Mouse (Mus musculus): ENCODE data around the gene Lpxn. TPM values are rescaled to one million over a fixed set of nuclear protein-coding genes. Genes with fewer than 3 reads are reported as not detected.

The Lpxn gene
- polyA plus RNA-seq, 1 experiment from 2014 or later = 1.2 TPM

GRCm38 (mm10) chr19:12794056-12795044, 1.6 kb upstream of the Lpxn start:
- peak; percentile 62 for ATAC-seq (ENCODE audit: low FRiP score)
- Histone ChIP-seq H3K36me3 (no peaks in the 10 kb centered on the region), H3K27ac (replicated peaks) (peak overlapping the region; percentile 100), H3K9ac (replicated peaks) (peak overlapping the region; percentile 99), H3K4me2 (peak overlapping the region; percentile 62), H3K9me3 (replicated peaks) (no peaks in the 10 kb centered on the region), H3K27me3 (replicated peaks) (no peaks in the 10 kb centered on the region), H3K4me1 (peaks cover 21% of the 10 kb centered on the region), H3K4me3 (replicated peaks) (peak overlapping the region; percentile 97)
- 1% methylated on average over 35 of the region's 39 CpGs for WGBS

- peak; percentile 46 for ATAC-seq (ENCODE audit: low FRiP score)
Observed at GRCm38 (mm10) chr19:12795110-12795509, 883 bp upstream of the Lpxn start.

GRCm38 (mm10) chr19:12796328-12796931, 437 bp downstream of the Lpxn start:
- peak overlapping the region; percentile 74 for H3K4me2 ChIP-seq
- no peaks in the 10 kb centered on the region for H3K27me3 ChIP-seq (replicated peaks)
- H3K9me3 ChIP-seq (replicated peaks) = no peaks in the 10 kb centered on the region
- peak overlapping the region; percentile 97 for H3K4me3 ChIP-seq (replicated peaks)
- H3K27ac ChIP-seq (replicated peaks) = peak overlapping the region; percentile 100
- peak overlapping the region; percentile 48 for H3K9ac ChIP-seq (replicated peaks)
- WGBS = 0% methylated on average over 29 of the region's 29 CpGs
- ATAC-seq (ENCODE audit: low FRiP score) = peak; percentile 3
- peaks cover 17% of the 10 kb centered on the region for H3K4me1 ChIP-seq
- no peaks in the 10 kb centered on the region for H3K36me3 ChIP-seq

More at GRCm38 (mm10) chr19:12795110-12795509, 883 bp upstream of the Lpxn start:
- WGBS = under 1% methylated on average over 53 of the region's 63 CpGs
- peak overlapping the region; percentile 99 for H3K9ac ChIP-seq (replicated peaks)
- H3K36me3 ChIP-seq = no peaks in the 10 kb centered on the region
- H3K4me3 ChIP-seq (replicated peaks) = peak overlapping the region; percentile 97
- peak overlapping the region; percentile 62 for H3K4me2 ChIP-seq
- H3K9me3 ChIP-seq (replicated peaks) = no peaks in the 10 kb centered on the region
- peaks cover 21% of the 10 kb centered on the region for H3K4me1 ChIP-seq
- H3K27ac ChIP-seq (replicated peaks) = peak overlapping the region; percentile 100
- H3K27me3 ChIP-seq (replicated peaks) = no peaks in the 10 kb centered on the region

- H3K36me3 ChIP-seq = no peaks in the 10 kb centered on the region
- H3K9me3 ChIP-seq (replicated peaks) = no peaks in the 10 kb centered on the region
- H3K27me3 ChIP-seq (replicated peaks) = no peaks in the 10 kb centered on the region
- under 1% methylated on average over 7 of the region's 7 CpGs for WGBS
- peak overlapping the region; percentile 97 for H3K4me3 ChIP-seq (replicated peaks)
- peak overlapping the region; percentile 48 for H3K9ac ChIP-seq (replicated peaks)
- peak overlapping the region; percentile 100 for H3K27ac ChIP-seq (replicated peaks)
- ATAC-seq (ENCODE audit: low FRiP score) = no peak
- H3K4me1 ChIP-seq = peaks cover 14% of the 10 kb centered on the region
- peak overlapping the region; percentile 74 for H3K4me2 ChIP-seq
Observed at GRCm38 (mm10) chr19:12797071-12797470, 1.1 kb downstream of the Lpxn start.

- 82% methylated on average over 4 of the region's 4 CpGs for WGBS
Observed at GRCm38 (mm10) chr19:12798404-12798803, 2.4 kb downstream of the Lpxn start.

GRCm38 (mm10) chr19:12799081-12799480, 3.1 kb downstream of the Lpxn start:
- no peak for ATAC-seq (ENCODE audit: low FRiP score)
- Histone ChIP-seq H3K36me3 (no peaks in the 10 kb centered on the region), H3K4me1 (0 out of 2 replicates have a peak, but pooled peaks cover 5% of the 10 kb centered on the region), H3K9ac (replicated peaks) (no peak overlapping the region), H3K9me3 (replicated peaks) (no peaks in the 10 kb centered on the region), H3K27ac (replicated peaks) (no peak overlapping the region), H3K27me3 (replicated peaks) (no peaks in the 10 kb centered on the region), H3K4me2 (no peak overlapping the region), H3K4me3 (replicated peaks) (no peak overlapping the region)
- WGBS = 84% methylated on average over 3 of the region's 3 CpGs

More at GRCm38 (mm10) chr19:12798404-12798803, 2.4 kb downstream of the Lpxn start:
- Histone ChIP-seq H3K36me3 (no peaks in the 10 kb centered on the region), H3K27ac (replicated peaks) (no peak overlapping the region), H3K4me2 (no peak overlapping the region), H3K4me3 (replicated peaks) (no peak overlapping the region), H3K4me1 (peaks cover 7% of the 10 kb centered on the region; the same call in 1 of the 2 replicates), H3K9ac (replicated peaks) (no peak overlapping the region), H3K27me3 (replicated peaks) (no peaks in the 10 kb centered on the region), H3K9me3 (replicated peaks) (no peaks in the 10 kb centered on the region)
- ATAC-seq (ENCODE audit: low FRiP score) = no peak

GRCm38 (mm10) chr19:12800621-12801020, 4.6 kb downstream of the Lpxn start:
- Histone ChIP-seq H3K9ac (replicated peaks) (no peak overlapping the region), H3K36me3 (no peaks in the 10 kb centered on the region), H3K4me2 (no peak overlapping the region), H3K9me3 (replicated peaks) (no peaks in the 10 kb centered on the region), H3K4me1 (0 out of 2 replicates have a peak, but pooled peaks cover 5% of the 10 kb centered on the region), H3K27me3 (replicated peaks) (no peaks in the 10 kb centered on the region), H3K4me3 (replicated peaks) (no peak overlapping the region), H3K27ac (replicated peaks) (no peak overlapping the region)
- no peak for ATAC-seq (ENCODE audit: low FRiP score)
- WGBS = 80% methylated on average over 2 of the region's 2 CpGs

- Histone ChIP-seq H3K36me3 (no peaks in the 10 kb centered on the region), H3K27me3 (replicated peaks) (no peaks in the 10 kb centered on the region), H3K27ac (replicated peaks) (no peak overlapping the region), H3K9ac (replicated peaks) (no peak overlapping the region), H3K4me2 (no peak overlapping the region), H3K4me3 (replicated peaks) (no peak overlapping the region), H3K9me3 (replicated peaks) (no peaks in the 10 kb centered on the region), H3K4me1 (0 out of 2 replicates have a peak, but pooled peaks cover 5% of the 10 kb centered on the region)
- no peak for ATAC-seq (ENCODE audit: low FRiP score)
- 80% methylated on average over 3 of the region's 3 CpGs for WGBS
Observed at GRCm38 (mm10) chr19:12801046-12801445, 5.1 kb downstream of the Lpxn start.

- Histone ChIP-seq H3K4me3 (replicated peaks) (no peak overlapping the region), H3K4me2 (no peak overlapping the region), H3K9ac (replicated peaks) (no peak overlapping the region), H3K4me1 (no peaks in the 10 kb centered on the region), H3K27ac (replicated peaks) (no peak overlapping the region), H3K27me3 (replicated peaks) (no peaks in the 10 kb centered on the region), H3K9me3 (replicated peaks) (no peaks in the 10 kb centered on the region), H3K36me3 (no peaks in the 10 kb centered on the region)
- WGBS = 81% methylated on average over 3 of the region's 3 CpGs
- ATAC-seq (ENCODE audit: low FRiP score) = no peak
Observed at GRCm38 (mm10) chr19:12802830-12803229, 6.8 kb downstream of the Lpxn start.

- WGBS = 93% methylated on average over 1 of the region's 1 CpGs
- no peaks in the 10 kb centered on the region for H3K4me1 ChIP-seq
- H3K4me2 ChIP-seq = no peak overlapping the region
- no peak overlapping the region for H3K4me3 ChIP-seq (replicated peaks)
- H3K9me3 ChIP-seq (replicated peaks) = no peaks in the 10 kb centered on the region
- no peak for ATAC-seq (ENCODE audit: low FRiP score)
- no peak overlapping the region for H3K27ac ChIP-seq (replicated peaks)
- H3K27me3 ChIP-seq (replicated peaks) = no peaks in the 10 kb centered on the region
- no peaks in the 10 kb centered on the region for H3K36me3 ChIP-seq
- no peak overlapping the region for H3K9ac ChIP-seq (replicated peaks)
Observed at GRCm38 (mm10) chr19:12804237-12804636, 8.2 kb downstream of the Lpxn start.

- WGBS = 91% methylated on average over 3 of the region's 3 CpGs
- Histone ChIP-seq H3K36me3 (no peaks in the 10 kb centered on the region), H3K4me3 (replicated peaks) (no peak overlapping the region), H3K4me1 (no peaks in the 10 kb centered on the region), H3K9ac (replicated peaks) (no peak overlapping the region), H3K27me3 (replicated peaks) (no peaks in the 10 kb centered on the region), H3K4me2 (no peak overlapping the region), H3K27ac (replicated peaks) (no peak overlapping the region), H3K9me3 (replicated peaks) (no peaks in the 10 kb centered on the region)
- no peak for ATAC-seq (ENCODE audit: low FRiP score)
Observed at GRCm38 (mm10) chr19:12805730-12806129, 9.7 kb downstream of the Lpxn start.

Measured in neural tube, embryonic 15.5 days (tissue).